Mouse (Mus musculus) adrenal gland (tissue): ENCODE data around the gene Zfp366.

Source experiments
- intact Hi-C: fragments of 180-260 bp; cut with DNase I; formaldehyde crosslinking; loops from one replicate; pipeline ENCODE4 v1.15.1; 2025

The Zfp366 gene

DNA sequence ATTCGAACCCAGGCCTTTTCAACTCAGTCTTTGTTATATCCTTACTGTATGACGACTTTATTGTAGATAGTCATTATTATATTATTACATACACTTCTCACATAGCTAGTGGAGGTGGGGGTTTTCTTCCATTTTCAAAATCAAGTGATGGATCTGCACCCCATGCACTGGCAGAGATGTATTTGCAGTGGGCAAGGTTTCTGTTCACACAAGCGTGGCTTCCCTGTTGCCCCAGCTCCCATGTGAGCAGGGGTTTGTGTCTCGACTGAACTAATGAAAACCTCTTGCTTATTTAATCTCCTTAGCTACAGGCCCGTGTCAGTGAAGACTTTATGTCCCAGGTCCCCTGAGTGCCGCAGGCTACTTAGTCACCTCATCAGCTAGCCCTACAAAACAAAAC lies 59.8 kb downstream of the Zfp366 start:
- intact Hi-C loops: no loop called here

- intact Hi-C loops: no loop called here
These were observed 60.3 kb downstream of the Zfp366 start for GRCm38 (mm10) chr13:99244896-99245295.

DNA sequence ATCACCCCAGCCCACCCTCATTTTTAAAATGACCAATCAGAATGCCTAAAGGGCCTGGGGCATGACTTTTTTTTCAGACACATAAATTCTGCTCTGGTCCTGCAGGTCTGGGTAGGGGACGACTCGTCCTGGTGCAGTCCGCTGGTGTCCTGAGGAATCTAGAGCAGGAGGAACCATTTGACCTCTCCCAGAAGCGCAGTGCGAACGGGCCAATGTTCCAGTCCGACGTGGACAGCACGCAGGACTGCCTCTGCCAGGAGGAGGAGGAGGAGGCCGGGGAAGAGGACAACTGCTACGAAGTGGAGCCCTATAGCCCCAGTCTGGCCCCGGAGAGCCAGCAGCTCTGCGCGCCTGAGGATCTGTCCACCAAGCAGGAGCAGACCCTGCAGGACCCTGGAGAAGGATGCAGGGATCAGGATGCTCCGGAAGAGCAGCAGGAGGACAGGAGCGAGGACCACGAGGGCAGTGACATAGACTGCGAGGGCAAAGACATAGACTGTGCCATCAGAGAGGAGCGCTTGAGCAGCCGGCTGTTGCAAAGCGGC lies 61.4 kb downstream of the Zfp366 start:
- intact Hi-C loops: no loop called here

DNA sequence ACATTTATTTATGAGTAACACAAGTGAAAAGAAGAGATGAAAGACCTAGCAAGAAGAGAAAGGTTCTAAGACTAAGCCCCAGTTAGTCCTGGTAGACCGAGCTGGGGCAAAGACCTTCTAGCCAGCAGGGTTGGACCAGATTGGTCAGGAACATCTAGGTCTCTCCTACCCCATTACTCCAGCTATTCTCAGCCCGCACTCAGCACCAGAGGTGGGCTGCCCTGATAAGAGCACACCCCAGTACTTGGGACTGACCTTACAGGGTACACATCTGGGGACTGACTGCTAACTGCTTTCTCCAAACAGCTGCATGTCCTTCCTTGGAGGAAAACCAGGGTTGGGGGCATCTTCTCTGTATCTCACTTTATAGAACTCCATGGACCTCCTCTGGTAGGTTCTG lies 66.2 kb downstream of the Zfp366 start:
- intact Hi-C loops: no loop called here

DNA sequence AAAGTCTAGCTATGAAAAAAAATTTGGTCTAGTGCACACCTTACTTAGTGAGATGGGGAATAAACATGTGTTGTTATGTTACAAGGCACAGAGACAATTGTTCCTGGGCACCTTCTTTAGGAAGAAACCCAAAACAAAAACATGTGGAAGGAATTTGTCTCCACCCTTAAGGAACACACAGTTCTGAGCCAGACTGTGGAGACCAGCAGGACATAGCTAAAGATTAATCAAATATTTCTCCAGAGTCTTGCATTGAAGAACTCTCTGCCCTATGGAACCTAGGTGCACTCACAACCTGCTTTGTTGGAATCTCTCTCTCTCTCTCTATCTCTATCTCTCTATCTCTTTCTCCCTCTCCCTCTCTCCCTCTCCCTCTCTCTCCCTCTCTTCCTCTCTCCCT lies 69.6 kb downstream of the Zfp366 start:
- intact Hi-C loops: no loop called here

- intact Hi-C loops: no loop called here
These were observed 70.2 kb downstream of the Zfp366 start for GRCm38 (mm10) chr13:99254781-99255180.

GRCm38 (mm10) chr13:99256916-99257315 lies 72.3 kb downstream of the Zfp366 start:
- intact Hi-C loops: no loop called here

DNA sequence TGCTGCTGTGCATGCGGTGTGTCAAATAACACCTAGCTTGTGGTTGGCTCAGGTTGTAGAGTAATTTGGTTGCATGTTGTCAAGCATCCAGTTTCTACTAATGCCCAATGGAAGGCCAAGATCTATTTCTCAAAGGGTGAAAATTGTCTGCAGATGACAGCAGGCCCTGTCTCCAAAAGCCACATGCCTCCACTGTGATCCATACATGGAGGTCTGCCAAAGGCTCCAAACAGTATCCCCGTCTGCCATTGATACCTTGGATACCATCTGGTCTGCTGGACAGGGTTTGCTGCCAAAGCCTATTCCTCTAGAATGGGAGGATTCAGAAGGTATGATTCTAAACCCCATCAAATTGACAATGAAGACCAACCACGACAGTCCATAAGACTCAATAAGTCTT lies 74.1 kb downstream of the Zfp366 start:
- intact Hi-C loops: no loop called here

- intact Hi-C loops: no loop called here
These were observed 75.0 kb downstream of the Zfp366 start for GRCm38 (mm10) chr13:99259502-99260174.

GRCm38 (mm10) chr13:99262406-99262805 lies 77.8 kb downstream of the Zfp366 start:
- intact Hi-C loops: no loop called here

DNA sequence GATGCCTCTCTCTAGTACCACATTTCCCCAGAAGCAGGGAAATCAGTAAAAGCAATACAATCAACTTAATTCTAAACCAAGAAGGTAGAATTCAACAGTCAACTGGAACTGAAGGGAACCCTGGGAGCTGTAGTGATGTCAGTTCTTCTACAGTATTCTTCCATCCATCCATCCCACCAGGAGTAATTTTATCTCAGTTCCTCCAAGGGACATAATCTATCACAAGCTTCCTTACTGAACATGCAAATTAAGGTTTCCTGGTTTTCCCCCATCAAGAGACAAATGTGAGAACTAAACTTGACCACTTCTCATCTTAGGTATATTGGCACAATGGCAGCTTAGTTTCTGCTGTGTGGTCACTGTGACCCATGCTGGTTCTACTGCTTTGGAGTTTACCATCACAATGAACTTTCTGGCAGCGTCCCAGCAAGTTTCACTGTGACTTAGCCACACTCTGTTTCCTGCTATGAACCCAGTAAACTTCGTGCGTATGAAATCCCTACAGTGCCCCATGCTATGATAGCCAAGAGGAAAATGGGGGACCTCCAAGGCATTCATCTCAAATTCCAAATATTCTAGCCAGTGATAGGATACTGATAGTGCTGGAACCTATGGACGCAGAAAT lies 78.6 kb downstream of the Zfp366 start:
- intact Hi-C loops: no loop called here

- intact Hi-C loops: no loop called here
These were observed 79.9 kb downstream of the Zfp366 start for GRCm38 (mm10) chr13:99264483-99264882.

DNA sequence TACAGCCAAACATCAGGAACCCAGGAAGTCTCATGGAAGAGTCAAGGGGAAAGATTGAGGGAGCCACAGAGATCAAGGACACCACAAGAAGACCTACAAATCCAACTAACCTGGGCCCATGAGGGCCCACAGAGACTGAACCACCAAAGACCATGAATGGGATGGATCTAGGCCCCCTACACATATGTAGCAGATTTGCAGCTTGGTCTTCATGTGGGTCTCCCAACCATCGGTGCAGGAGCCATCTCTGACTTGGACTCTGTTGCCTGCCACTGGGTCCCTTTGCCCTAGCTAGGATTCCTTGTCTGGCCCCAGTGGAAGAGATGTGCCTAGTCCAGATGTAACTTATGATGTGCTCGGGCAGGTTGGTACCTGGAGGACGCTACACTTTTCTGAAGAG lies 87.4 kb downstream of the Zfp366 start:
- intact Hi-C loops: no loop called here

DNA sequence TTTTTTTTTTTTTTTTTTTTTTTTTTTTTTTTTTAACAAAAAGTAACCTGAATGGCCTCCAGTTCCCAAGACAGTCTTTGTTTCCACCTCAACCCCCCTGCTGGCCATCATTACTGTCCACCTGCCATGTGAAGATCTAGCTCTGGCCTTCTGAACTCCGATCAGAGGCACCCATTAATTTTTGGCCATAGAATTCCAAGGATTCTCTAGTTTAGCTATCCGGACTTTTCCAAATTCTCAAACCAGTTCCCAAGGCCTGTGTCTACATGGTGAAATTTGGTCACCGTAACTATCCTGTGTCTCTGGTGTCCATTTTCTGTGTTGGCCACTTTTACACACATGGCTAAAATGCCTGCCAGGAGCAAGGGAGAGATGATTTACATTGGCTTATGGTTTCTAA lies 92.9 kb downstream of the Zfp366 start:
- intact Hi-C loops: no loop called here

GRCm38 (mm10) chr13:99278511-99278910 lies 93.9 kb downstream of the Zfp366 start:
- intact Hi-C loops: no loop called here

- intact Hi-C loops: no loop called here
These were observed 94.7 kb downstream of the Zfp366 start for GRCm38 (mm10) chr13:99279351-99279750.

GRCm38 (mm10) chr13:99282961-99283360 lies 98.3 kb downstream of the Zfp366 start:
- intact Hi-C loops: no loop called here

DNA sequence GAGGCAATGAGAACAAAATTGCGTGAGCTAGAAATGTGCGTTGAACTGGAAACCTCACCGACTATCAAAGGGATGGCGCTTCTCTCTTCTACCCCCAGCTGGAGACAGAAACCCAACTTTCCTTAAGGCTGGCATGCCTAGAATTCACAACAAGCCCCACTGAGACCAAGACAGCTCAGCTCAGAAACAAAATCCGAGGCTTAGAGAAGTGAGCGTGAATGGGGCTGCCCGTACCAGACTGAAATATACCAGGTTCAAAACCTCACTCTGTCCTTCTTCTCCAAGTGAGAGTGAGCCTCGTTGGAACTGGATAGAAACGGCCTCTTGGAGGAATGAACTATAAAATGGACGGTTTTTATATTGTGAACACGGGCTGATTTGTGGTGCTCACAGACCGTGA lies 99.3 kb downstream of the Zfp366 start:
- intact Hi-C loops: no loop called here

DNA sequence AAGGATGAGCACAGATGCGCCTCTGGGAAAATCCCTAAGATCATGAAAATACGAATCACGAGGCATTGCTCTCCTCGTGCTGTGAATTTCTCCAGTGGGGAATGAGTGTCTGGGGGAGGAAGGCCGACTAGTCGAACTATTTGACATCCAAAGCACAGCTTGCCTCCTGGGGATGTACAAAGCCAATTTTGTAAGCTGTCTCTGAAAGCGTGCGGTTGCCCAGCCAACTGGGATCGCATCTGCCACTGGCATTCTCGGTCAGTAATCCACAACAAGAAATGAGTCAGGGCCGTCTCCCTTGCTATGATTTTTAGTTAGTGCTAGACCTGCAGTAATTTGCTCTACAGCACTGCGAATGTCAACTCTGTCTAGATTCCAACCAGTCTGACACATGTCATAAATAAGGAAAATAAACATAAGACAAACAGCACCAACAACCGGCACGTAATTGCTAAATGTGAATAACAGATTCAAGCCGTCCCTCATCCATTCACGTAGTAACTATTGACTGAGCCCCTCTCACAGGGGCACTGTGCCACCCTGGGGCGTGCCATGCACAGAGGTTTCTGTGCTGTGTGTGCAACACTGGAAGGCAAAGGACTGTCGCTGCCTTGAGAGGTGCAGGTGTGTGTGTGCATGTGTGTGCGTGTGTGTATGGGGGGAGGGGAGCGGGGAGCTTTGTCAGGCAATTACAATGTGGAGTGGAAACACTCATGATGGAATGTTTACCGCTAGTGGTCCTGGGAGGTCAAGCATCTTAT lies 100.0 kb downstream of the Zfp366 start:
- intact Hi-C loops: no loop called here

- intact Hi-C loops: no loop called here
These were observed 100.6 kb downstream of the Zfp366 start for GRCm38 (mm10) chr13:99285241-99285640.

GRCm38 (mm10) chr13:99287207-99287606 lies 102.6 kb downstream of the Zfp366 start:
- intact Hi-C loops: no loop called here

DNA sequence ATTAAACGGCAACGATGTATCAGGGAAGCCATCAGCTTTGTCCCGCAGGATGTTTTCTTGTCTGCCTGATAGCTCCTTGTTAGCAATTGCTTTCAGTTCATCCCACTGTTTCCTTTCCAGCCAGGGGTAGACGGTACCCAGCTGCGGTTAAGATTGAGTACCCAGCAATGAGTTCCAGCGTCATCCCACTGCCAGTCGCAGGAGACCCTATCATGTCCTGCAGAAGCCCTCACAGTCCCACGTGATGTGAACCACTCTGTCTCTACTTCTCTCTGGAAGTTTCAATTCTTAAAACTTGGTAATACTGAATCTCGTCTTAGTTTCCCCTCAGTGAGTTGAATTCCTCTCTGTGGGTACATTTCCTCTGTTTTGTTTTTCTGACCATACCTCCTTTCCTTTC lies 103.2 kb downstream of the Zfp366 start:
- intact Hi-C loops: no loop called here
